Mouse (Mus musculus): ENCODE measurements at regions not wholly inside any gene's neighbourhood (a gene's known extent, or its start where the extent isn't known, plus 50 kb on each side); places are given as distances from the start of the nearest gene placed in this dataset.

DNA sequence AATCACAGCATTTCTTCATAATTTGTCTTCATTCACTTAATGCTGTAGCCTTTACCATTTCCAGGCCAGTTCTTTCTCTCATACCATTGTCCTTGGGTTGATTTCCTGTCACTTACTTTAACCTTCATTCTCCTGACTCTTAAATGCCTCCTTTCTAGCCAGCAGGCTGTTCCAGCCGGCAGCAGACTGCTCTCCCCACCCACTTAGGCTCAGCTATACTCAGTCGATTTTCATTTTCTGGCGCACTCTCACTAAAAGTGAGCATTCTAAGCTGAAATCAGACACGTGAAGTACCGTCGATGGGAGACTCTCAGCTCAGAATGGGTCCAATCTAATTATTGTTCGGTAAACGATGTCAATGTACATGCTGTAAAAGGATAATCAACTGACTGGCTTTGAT, 544.1 kb downstream of the Ipo11 start:
- H3K9me3 ChIP-seq (ENCODE audit: low read length) = no peaks in the 10 kb centered on the region
- 80% methylated on average over 8 of the region's 8 CpGs for WGBS
- TF ChIP-seq EP300 (IDR thresholded peaks at IDR 0.05) (no peak), CTCF (IDR thresholded peaks at IDR 0.05) (no peak)
- DNase-seq (ENCODE audit: low spot score) (no peak), ATAC-seq (no peak)
- H3K4me1 ChIP-seq (ENCODE audit: insufficient read depth, low read depth, low read length) = no peaks in the 10 kb centered on the region
- H3K27ac ChIP-seq (ENCODE audit: low read length) = no peak overlapping the region
- H3K4me2 ChIP-seq (replicated peaks; ENCODE audit: low read depth, low read length) = no peak overlapping the region
- no peaks in the 10 kb centered on the region for H3K27me3 ChIP-seq (replicated peaks; ENCODE audit: insufficient read depth, low read length)
- H3K4me3 ChIP-seq (ENCODE audit: low read depth, low read length) = no peak overlapping the region
- no peaks in the 10 kb centered on the region for H3K36me3 ChIP-seq (ENCODE audit: insufficient read depth, low read length)
- no peak overlapping the region for H3K9ac ChIP-seq (replicated peaks; ENCODE audit: low read depth)

GRCm38 (mm10) chr13:106388634-106389033, 548.1 kb downstream of the Ipo11 start:
- no peak for TF ChIP-seq EP300 (IDR thresholded peaks at IDR 0.05)
- TF ChIP-seq CTCF (IDR thresholded peaks at IDR 0.05) = no peak
- no peak overlapping the region for H3K4me3 ChIP-seq (ENCODE audit: low read depth, low read length)
- no peaks in the 10 kb centered on the region for H3K4me1 ChIP-seq (ENCODE audit: insufficient read depth, low read depth, low read length)
- H3K36me3 ChIP-seq (ENCODE audit: insufficient read depth, low read length) = no peaks in the 10 kb centered on the region
- no peak overlapping the region for H3K27ac ChIP-seq (ENCODE audit: low read length)
- H3K9me3 ChIP-seq (ENCODE audit: low read length) = no peaks in the 10 kb centered on the region
- H3K4me2 ChIP-seq (replicated peaks; ENCODE audit: low read depth, low read length) = no peak overlapping the region
- no peak overlapping the region for H3K9ac ChIP-seq (replicated peaks; ENCODE audit: low read depth)
- WGBS = 42% methylated on average over 4 of the region's 4 CpGs
- H3K27me3 ChIP-seq (replicated peaks; ENCODE audit: insufficient read depth, low read length) = no peaks in the 10 kb centered on the region
- DNase-seq (ENCODE audit: low spot score) (peak; percentile 32), ATAC-seq (no peak)

GRCm38 (mm10) chr13:106367589-106367988, 569.2 kb downstream of the Ipo11 start:
- H3K27ac ChIP-seq (ENCODE audit: low read length) = no peak overlapping the region
- no peaks in the 10 kb centered on the region for H3K4me1 ChIP-seq (ENCODE audit: insufficient read depth, low read depth, low read length)
- no peaks in the 10 kb centered on the region for H3K9me3 ChIP-seq (ENCODE audit: low read length)
- no peaks in the 10 kb centered on the region for H3K36me3 ChIP-seq (ENCODE audit: insufficient read depth, low read length)
- ATAC-seq (no peak), DNase-seq (ENCODE audit: low spot score) (no peak)
- no peaks in the 10 kb centered on the region for H3K27me3 ChIP-seq (replicated peaks; ENCODE audit: insufficient read depth, low read length)
- no peak overlapping the region for H3K4me2 ChIP-seq (replicated peaks; ENCODE audit: low read depth, low read length)
- WGBS = 85% methylated on average over 7 of the region's 7 CpGs
- H3K9ac ChIP-seq (replicated peaks; ENCODE audit: low read depth) = no peak overlapping the region
- TF ChIP-seq EP300 (IDR thresholded peaks at IDR 0.05) = no peak
- no peak overlapping the region for H3K4me3 ChIP-seq (ENCODE audit: low read depth, low read length)

- H3K4me2 ChIP-seq (replicated peaks; ENCODE audit: low read depth, low read length) = no peak overlapping the region
- DNase-seq (ENCODE audit: low spot score) = no peak
- no peaks in the 10 kb centered on the region for H3K4me1 ChIP-seq (ENCODE audit: insufficient read depth, low read depth, low read length)
- WGBS = 77% methylated on average over 4 of the region's 4 CpGs
- H3K36me3 ChIP-seq (ENCODE audit: insufficient read depth, low read length) = no peaks in the 10 kb centered on the region
- no peak overlapping the region for H3K27ac ChIP-seq (ENCODE audit: low read length)
- no peaks in the 10 kb centered on the region for H3K9me3 ChIP-seq (ENCODE audit: low read length)
- TF ChIP-seq CTCF (IDR thresholded peaks at IDR 0.05) (no peak), EP300 (IDR thresholded peaks at IDR 0.05) (no peak)
- no peaks in the 10 kb centered on the region for H3K27me3 ChIP-seq (replicated peaks; ENCODE audit: insufficient read depth, low read length)
- no peak for ATAC-seq
- no peak overlapping the region for H3K9ac ChIP-seq (replicated peaks; ENCODE audit: low read depth)
- H3K4me3 ChIP-seq (ENCODE audit: low read depth, low read length) = no peak overlapping the region
Measured at GRCm38 (mm10) chr13:106352614-106353409, 583.9 kb downstream of the Ipo11 start.

- no peak overlapping the region for H3K4me2 ChIP-seq (replicated peaks; ENCODE audit: low read depth, low read length)
- H3K9me3 ChIP-seq (ENCODE audit: low read length) = no peaks in the 10 kb centered on the region
- H3K4me3 ChIP-seq (ENCODE audit: low read depth, low read length) = no peak overlapping the region
- no peaks in the 10 kb centered on the region for H3K27me3 ChIP-seq (replicated peaks; ENCODE audit: insufficient read depth, low read length)
- no peak for DNase-seq (ENCODE audit: low spot score)
- H3K9ac ChIP-seq (replicated peaks; ENCODE audit: low read depth) = no peak overlapping the region
- TF ChIP-seq EP300 (IDR thresholded peaks at IDR 0.05) = no peak
- no peak for TF ChIP-seq CTCF (IDR thresholded peaks at IDR 0.05)
- ATAC-seq = no peak
- H3K4me1 ChIP-seq (ENCODE audit: insufficient read depth, low read depth, low read length) = no peaks in the 10 kb centered on the region
- H3K36me3 ChIP-seq (ENCODE audit: insufficient read depth, low read length) = no peaks in the 10 kb centered on the region
- no peak overlapping the region for H3K27ac ChIP-seq (ENCODE audit: low read length)
Measured at GRCm38 (mm10) chr13:106332025-106332424, 604.7 kb downstream of the Ipo11 start.

DNA sequence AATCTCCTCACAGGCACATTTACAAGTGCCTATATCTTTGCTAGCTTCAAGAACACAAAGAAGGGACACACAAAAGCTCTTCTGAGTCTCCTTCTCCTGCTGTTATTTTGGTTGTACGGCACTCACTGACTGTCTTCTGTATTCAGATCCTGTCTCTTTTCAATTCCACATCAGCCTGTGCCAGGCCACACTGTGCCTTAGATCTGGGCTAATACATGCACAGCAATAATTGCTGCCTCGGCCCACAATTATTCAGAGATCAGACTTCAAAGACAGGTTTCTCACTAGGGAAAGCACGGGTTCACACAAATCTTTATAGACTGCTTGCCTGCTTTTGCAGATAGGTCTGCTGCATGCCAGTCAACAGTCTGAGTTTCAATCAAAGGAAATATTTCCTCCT, 617.8 kb downstream of the Ipo11 start:
- TF ChIP-seq EP300 (IDR thresholded peaks at IDR 0.05) (no peak), CTCF (IDR thresholded peaks at IDR 0.05) (no peak)

More for the DNA sequence above, 617.8 kb downstream of the Ipo11 start:
- H3K4me3 ChIP-seq (ENCODE audit: low read depth, low read length) = no peak overlapping the region
- no peaks in the 10 kb centered on the region for H3K27me3 ChIP-seq (replicated peaks; ENCODE audit: insufficient read depth, low read length)
- no peak overlapping the region for H3K4me2 ChIP-seq (replicated peaks; ENCODE audit: low read depth, low read length)
- ATAC-seq (no peak), DNase-seq (ENCODE audit: low spot score) (no peak)
- no peaks in the 10 kb centered on the region for H3K9me3 ChIP-seq (ENCODE audit: low read length)
- no peak overlapping the region for H3K27ac ChIP-seq (ENCODE audit: low read length)
- no peaks in the 10 kb centered on the region for H3K36me3 ChIP-seq (ENCODE audit: insufficient read depth, low read length)
- H3K9ac ChIP-seq (replicated peaks; ENCODE audit: low read depth) = no peak overlapping the region
- no peaks in the 10 kb centered on the region for H3K4me1 ChIP-seq (ENCODE audit: insufficient read depth, low read depth, low read length)
- 74% methylated on average over 3 of the region's 3 CpGs for WGBS
